In genomic region chrX:59133416-59133815, GRCm38 (mm10) we compare ENCODE assay signal across 7 mouse cellular contexts.
DNase-seq lines count a peak whose midpoint lies in the region; ATAC-seq lines count a peak whose summit lies in the region.

No protein-coding gene starts in this region.

- WGBS in lung, embryonic 15.5 days: 29% methylated on average over 10 of the region's 10 CpGs
- 29% methylated on average over 10 of the region's 10 CpGs for WGBS in embryonic facial prominence, embryonic 10.5 days
- WGBS in hindbrain, embryonic 13.5 days: 19% methylated on average over 10 of the region's 10 CpGs
- WGBS in liver, embryonic 15.5 days (ENCODE audit: insufficient replicate concordance): 20% methylated on average over 10 of the region's 10 CpGs
- WGBS in stomach, embryonic 16.5 days: 23% methylated on average over 10 of the region's 10 CpGs

- no peak overlapping the region for H3K27ac ChIP-seq in lung, embryonic 15.5 days
- peak overlapping the region; percentile 81; the same call in 1 of the 2 replicates for H3K27ac ChIP-seq in embryonic facial prominence, embryonic 10.5 days (replicated peaks)
- H3K27ac ChIP-seq in hindbrain, embryonic 13.5 days: no peak overlapping the region
- no peak overlapping the region for H3K27ac ChIP-seq in liver, embryonic 15.5 days (replicated peaks)
- H3K27ac ChIP-seq in stomach, embryonic 16.5 days (ENCODE audit: low read length): no peak overlapping the region

- peaks cover 13% of the 10 kb centered on the region; the same call in 1 of the 2 replicates for H3K27me3 ChIP-seq in lung, embryonic 15.5 days
- H3K27me3 ChIP-seq in embryonic facial prominence, embryonic 10.5 days (replicated peaks; ENCODE audit: low read depth, poor library complexity, severe bottlenecking): peaks cover 24% of the 10 kb centered on the region
- H3K27me3 ChIP-seq in hindbrain, embryonic 13.5 days: no peaks in the 10 kb centered on the region
- H3K27me3 ChIP-seq in liver, embryonic 15.5 days: peaks cover 23% of the 10 kb centered on the region
- no peaks in the 10 kb centered on the region for H3K27me3 ChIP-seq in stomach, embryonic 16.5 days (ENCODE audit: control insufficient read depth, insufficient read depth, low read length)

- peak overlapping the region; percentile 47 for H3K4me3 ChIP-seq in lung, embryonic 15.5 days
- peak overlapping the region; percentile 66 for H3K4me3 ChIP-seq in embryonic facial prominence, embryonic 10.5 days
- H3K4me3 ChIP-seq in hindbrain, embryonic 13.5 days: peak overlapping the region; percentile 55
- peak overlapping the region; percentile 47 for H3K4me3 ChIP-seq in liver, embryonic 15.5 days (replicated peaks)
- peak overlapping the region; percentile 54 for H3K4me3 ChIP-seq in stomach, embryonic 16.5 days (replicated peaks; ENCODE audit: low read length)

- no peaks in the 10 kb centered on the region for H3K9me3 ChIP-seq in lung, embryonic 15.5 days
- H3K9me3 ChIP-seq in embryonic facial prominence, embryonic 10.5 days: 0 out of 2 replicates have a peak, but pooled peaks cover 3% of the 10 kb centered on the region
- H3K9me3 ChIP-seq in hindbrain, embryonic 13.5 days: no peaks in the 10 kb centered on the region
- H3K9me3 ChIP-seq in liver, embryonic 15.5 days (replicated peaks): no peaks in the 10 kb centered on the region
- no peaks in the 10 kb centered on the region for H3K9me3 ChIP-seq in stomach, embryonic 16.5 days (replicated peaks; ENCODE audit: control insufficient read depth, low read length)

- no peak overlapping the region for H3K9ac ChIP-seq in lung, embryonic 15.5 days
- peak overlapping the region; percentile 70 for H3K9ac ChIP-seq in hindbrain, embryonic 13.5 days
- H3K9ac ChIP-seq in liver, embryonic 15.5 days: no peak overlapping the region
- H3K9ac ChIP-seq in stomach, embryonic 16.5 days (ENCODE audit: low read length): peak overlapping the region; percentile 67; the same call in 1 of the 2 replicates

- 0 out of 2 replicates have a peak, but pooled peaks have one; percentile 55 for ATAC-seq in lung, embryonic 15.5 days (ENCODE audit: borderline replicate concordance, extremely low read depth, low FRiP score, low TSS enrichment)
- no peak; the same call in 1 of the 2 replicates for ATAC-seq in hindbrain, embryonic 13.5 days (ENCODE audit: low FRiP score)
- ATAC-seq in liver, embryonic 15.5 days (ENCODE audit: insufficient read depth): no peak
- ATAC-seq in stomach, embryonic 16.5 days (ENCODE audit: insufficient read depth, low FRiP score): no peak

- H3K4me2 ChIP-seq in lung, embryonic 15.5 days: peak overlapping the region; percentile 73
- H3K4me2 ChIP-seq in hindbrain, embryonic 13.5 days: peak overlapping the region; percentile 71
- H3K4me2 ChIP-seq in liver, embryonic 15.5 days: peak overlapping the region; percentile 57
- peak overlapping the region; percentile 54 for H3K4me2 ChIP-seq in stomach, embryonic 16.5 days (ENCODE audit: low read depth, low read length)

- no peaks in the 10 kb centered on the region for H3K36me3 ChIP-seq in lung, embryonic 15.5 days
- H3K36me3 ChIP-seq in embryonic facial prominence, embryonic 10.5 days (replicated peaks): no peaks in the 10 kb centered on the region
- H3K36me3 ChIP-seq in hindbrain, embryonic 13.5 days: no peaks in the 10 kb centered on the region
- H3K36me3 ChIP-seq in liver, embryonic 15.5 days (replicated peaks): no peaks in the 10 kb centered on the region
- H3K36me3 ChIP-seq in stomach, embryonic 16.5 days (ENCODE audit: control insufficient read depth, insufficient read depth, low read length): no peaks in the 10 kb centered on the region

- DNase-seq in lung, postnatal 10 days: no peak
- peak; percentile 33 for DNase-seq in embryonic facial prominence, embryonic 10.5 days (ENCODE audit: low spot score)
- DNase-seq in natural killer cell, adult 2 months (ENCODE audit: low spot score in 2 of 2): no peak

- no peaks in the 10 kb centered on the region for H3K4me1 ChIP-seq in lung, embryonic 15.5 days
- no peaks in the 10 kb centered on the region for H3K4me1 ChIP-seq in embryonic facial prominence, embryonic 10.5 days
- H3K4me1 ChIP-seq in hindbrain, embryonic 13.5 days (replicated peaks): 0 out of 2 replicates have a peak, but pooled peaks cover 3% of the 10 kb centered on the region
- no peaks in the 10 kb centered on the region for H3K4me1 ChIP-seq in liver, embryonic 15.5 days (replicated peaks)
- H3K4me1 ChIP-seq in stomach, embryonic 16.5 days (ENCODE audit: control insufficient read depth, insufficient read depth, low read length): no peaks in the 10 kb centered on the region

Comparison
In these comparisons a context has a peak if more than half of its experiments do, and no peak if none do; other contexts are left out.
1. H3K9ac ChIP-seq: peak in hindbrain, embryonic 13.5 days (single experiment) and stomach, embryonic 16.5 days (single experiment); none in lung, embryonic 15.5 days (single experiment) and liver, embryonic 15.5 days (single experiment).
2. Peak in every context shown above with its lines, with median percentiles within 50 percentile points of each other: H3K4me2 ChIP-seq and H3K4me3 ChIP-seq.